Mouse (Mus musculus) fat pad, adult 2 months (tissue): ENCODE data around the gene Ldah.
"Not testable (repeated sequence)": the region's sequence is repeated elsewhere in the genome, so short reads cannot be mapped to it uniquely, and the experiment has no call there.

Experiments
- DNase-seq: peaks from one replicate; pipeline ENCODE4 v3.0.0-alpha.2; 2011; ENCODE audit warnings: low read depth, low spot score; ENCODE audit errors: extremely low read depth

Gene Ldah

GRCm38 (mm10) chr12:8207978-8208403 lies at the start of gene Ldah:
TSS of gene Ldah (plus strand) at chr12:8208107.
- no peak for DNase-seq

GRCm38 (mm10) chr12:8167743-8168142 lies 40.2 kb upstream of the Ldah start:
- DNase-seq, result no peak

GRCm38 (mm10) chr12:8180921-8181320 lies 27.0 kb upstream of the Ldah start:
- DNase-seq, result no peak

- peak; percentile 36 for DNase-seq
Measured at GRCm38 (mm10) chr12:8181744-8182143, 26.2 kb upstream of the Ldah start.

- DNase-seq, result no peak
Measured at GRCm38 (mm10) chr12:8184518-8184917, 23.4 kb upstream of the Ldah start.

GRCm38 (mm10) chr12:8188161-8188560 lies 19.7 kb upstream of the Ldah start:
- DNase-seq, result no peak

- not testable (repeated sequence) for DNase-seq
Measured at GRCm38 (mm10) chr12:8188796-8189535, 18.9 kb upstream of the Ldah start.

GRCm38 (mm10) chr12:8189722-8190121 lies 18.2 kb upstream of the Ldah start:
- no peak for DNase-seq

- DNase-seq, result no peak
Measured at GRCm38 (mm10) chr12:8205721-8206120, 2.2 kb upstream of the Ldah start.

- no peak for DNase-seq
Measured at GRCm38 (mm10) chr12:8207578-8207977, 329 bp upstream of the Ldah start.

- DNase-seq, result peak; percentile 92
Measured at GRCm38 (mm10) chr12:8216392-8217280, 8.7 kb downstream of the Ldah start.

GRCm38 (mm10) chr12:8223036-8223435 lies 15.1 kb downstream of the Ldah start:
- DNase-seq, result no peak

GRCm38 (mm10) chr12:8231101-8231500 lies 23.2 kb downstream of the Ldah start:
- no peak for DNase-seq

- DNase-seq, result no peak
Measured at GRCm38 (mm10) chr12:8232679-8233078, 24.8 kb downstream of the Ldah start.

- no peak for DNase-seq
Measured at GRCm38 (mm10) chr12:8242181-8242580, 34.3 kb downstream of the Ldah start.

GRCm38 (mm10) chr12:8244746-8245145 lies 36.8 kb downstream of the Ldah start:
- no peak for DNase-seq

- DNase-seq, result no peak
Measured at GRCm38 (mm10) chr12:8260297-8260696, 52.4 kb downstream of the Ldah start.

- no peak for DNase-seq
Measured at GRCm38 (mm10) chr12:8266311-8266710, 58.4 kb downstream of the Ldah start.

GRCm38 (mm10) chr12:8269627-8270026 lies 61.7 kb downstream of the Ldah start:
- no peak for DNase-seq

GRCm38 (mm10) chr12:8271405-8271804 lies 63.5 kb downstream of the Ldah start:
- no peak for DNase-seq

- DNase-seq, result no peak
Measured at GRCm38 (mm10) chr12:8273471-8274171, 65.7 kb downstream of the Ldah start.
